Mouse (Mus musculus) fat pad, adult 2 months (tissue): ENCODE measurements at regions not wholly inside any gene's neighbourhood (a gene's known extent, or its start where the extent isn't known, plus 50 kb on each side); places are given as distances from the start of the nearest gene placed in this dataset.

Source experiments
- DNase-seq: peaks from one replicate; pipeline ENCODE4 v3.0.0-alpha.2; 2011; ENCODE audit warnings: low read depth, low spot score; ENCODE audit errors: extremely low read depth

DNA sequence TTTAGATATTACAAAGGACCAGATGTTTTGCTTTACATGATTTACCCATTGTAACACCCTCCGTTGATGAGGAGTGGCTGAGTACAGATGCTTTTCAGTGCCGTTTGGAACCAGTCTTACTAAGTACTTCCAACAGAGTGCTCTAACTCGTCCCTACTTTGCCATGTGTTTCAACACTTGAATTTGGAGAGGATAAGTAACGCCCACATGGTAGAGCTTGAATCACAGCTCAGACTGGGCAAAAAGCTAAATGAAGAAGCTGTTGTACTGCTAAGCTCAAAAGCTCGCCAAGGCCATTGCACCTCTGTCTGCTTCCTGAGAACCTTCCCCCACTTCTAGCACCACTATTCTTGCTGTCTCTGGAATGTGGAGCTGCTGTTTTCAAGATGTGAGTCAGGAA lies 471.1 kb downstream of the Nfib start:
- peak; percentile 96 for DNase-seq

- no peak for DNase-seq
These were observed 479.1 kb downstream of the Nfib start for GRCm38 (mm10) chr4:82226197-82227119.

DNA sequence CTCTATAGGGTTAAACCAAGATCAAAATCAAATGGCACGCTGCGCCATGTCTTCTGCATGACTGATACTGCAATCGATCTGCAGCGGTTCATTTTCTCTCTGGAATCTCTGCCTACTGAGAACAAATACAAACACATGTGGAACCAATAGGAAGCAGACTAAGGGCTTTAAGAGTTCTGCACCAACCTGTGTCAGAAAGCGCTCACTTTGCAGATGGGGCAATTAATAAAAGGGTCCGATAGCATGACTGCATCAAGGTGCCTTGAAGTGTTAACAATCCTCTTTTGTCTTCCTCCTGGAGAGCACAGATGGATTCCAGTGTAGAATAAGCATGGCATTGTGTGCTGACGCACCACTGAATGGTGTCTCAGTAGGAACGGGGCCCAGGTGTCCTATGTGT lies 484.8 kb downstream of the Nfib start:
- DNase-seq = no peak

GRCm38 (mm10) chr4:82220120-82220714 lies 485.3 kb downstream of the Nfib start:
- no peak for DNase-seq

- DNase-seq = no peak
These were observed 486.9 kb downstream of the Nfib start for GRCm38 (mm10) chr4:82218616-82219015.

DNA sequence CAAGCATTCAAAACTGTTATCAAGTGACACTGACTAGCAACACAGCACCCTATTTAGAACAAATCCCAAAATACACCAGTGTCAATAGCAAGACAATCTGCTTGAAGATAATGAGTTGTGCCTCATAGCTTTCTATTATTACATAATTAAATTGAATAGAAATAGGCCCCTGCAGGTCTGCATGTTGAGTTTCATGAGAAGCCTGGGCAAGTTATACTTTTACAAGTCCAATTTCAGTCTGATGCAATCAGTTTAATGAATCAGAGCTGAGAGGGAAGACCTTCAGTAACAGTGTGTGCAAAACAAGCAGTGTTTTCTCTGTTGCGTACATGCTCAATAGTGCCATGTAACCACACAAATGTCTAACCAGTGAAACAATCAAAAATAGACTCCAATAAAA lies 498.5 kb downstream of the Nfib start:
- no peak for DNase-seq

DNA sequence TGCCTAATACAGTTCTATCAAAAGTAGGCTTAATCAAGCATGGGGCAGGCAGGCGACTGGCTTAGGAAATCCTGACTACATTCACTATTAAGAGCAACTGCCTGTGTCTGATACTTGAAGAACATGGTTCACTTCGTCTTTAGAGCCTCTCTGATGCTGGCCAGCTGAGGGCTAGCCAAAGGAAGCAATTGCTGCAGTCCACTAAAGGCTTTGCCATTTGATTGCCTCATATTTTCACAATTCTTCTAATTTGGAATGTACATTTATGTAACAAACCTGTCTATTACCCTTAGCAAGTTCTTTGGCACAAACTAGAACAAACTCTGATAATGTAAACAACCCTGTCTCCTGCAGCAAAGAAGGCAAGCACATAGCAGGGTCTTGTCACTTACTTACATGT lies 505.2 kb downstream of the Nfib start:
- DNase-seq = peak; percentile 70

GRCm38 (mm10) chr4:82199118-82199517 lies 506.4 kb downstream of the Nfib start:
- DNase-seq = no peak

DNA sequence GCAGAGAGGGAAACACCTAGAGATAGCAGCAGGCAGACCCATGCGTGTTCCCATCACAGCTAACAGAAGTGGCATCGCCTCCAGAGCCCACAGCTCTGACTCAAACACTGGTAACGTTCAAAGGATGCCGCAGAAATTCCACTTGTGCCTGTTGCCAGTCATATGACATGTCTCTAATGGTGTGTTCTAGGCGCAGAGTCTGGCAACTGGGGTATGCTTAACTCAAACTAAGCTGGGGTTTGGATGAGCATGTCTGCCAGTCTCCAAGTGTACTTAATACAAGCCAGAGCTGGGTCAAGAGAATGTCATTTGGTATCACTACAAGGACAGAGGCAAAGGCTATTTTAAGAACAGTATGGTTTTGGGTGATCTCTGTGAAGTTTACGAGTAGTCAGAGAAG lies 507.9 kb downstream of the Nfib start:
- no peak for DNase-seq

DNA sequence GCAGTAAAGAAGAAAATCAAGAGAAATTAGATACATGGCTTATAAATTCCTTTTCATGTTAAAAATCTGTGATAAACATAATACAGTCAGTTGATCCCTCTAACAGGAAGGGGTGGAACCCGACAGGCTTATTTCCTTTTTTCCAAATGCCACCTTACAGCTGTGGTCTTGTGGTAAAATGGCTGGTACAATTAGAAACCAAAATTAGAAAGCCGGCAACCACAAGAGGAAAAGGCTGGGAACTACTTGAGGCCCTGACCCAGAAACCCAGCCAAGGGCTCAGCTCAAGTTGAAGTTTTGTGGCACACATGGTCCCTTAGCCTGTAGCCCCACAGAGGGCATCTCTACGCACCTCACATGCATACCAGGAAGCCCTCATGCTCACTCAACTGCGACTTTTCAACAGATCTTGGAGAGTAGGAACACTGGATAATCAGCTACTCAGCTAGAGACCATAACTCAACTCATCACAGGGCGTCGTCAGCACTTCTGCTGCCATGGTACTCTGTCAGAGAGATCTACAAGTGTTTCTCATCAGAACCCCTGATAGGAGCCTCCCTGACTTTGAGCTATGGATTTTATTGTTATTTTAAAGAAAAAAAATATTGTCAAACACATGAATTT lies 509.4 kb downstream of the Nfib start:
- no peak for DNase-seq

- DNase-seq = no peak
These were observed 511.6 kb downstream of the Nfib start for GRCm38 (mm10) chr4:82193905-82194304.

GRCm38 (mm10) chr4:82186892-82187291 lies 518.7 kb downstream of the Nfib start:
- no peak for DNase-seq

DNA sequence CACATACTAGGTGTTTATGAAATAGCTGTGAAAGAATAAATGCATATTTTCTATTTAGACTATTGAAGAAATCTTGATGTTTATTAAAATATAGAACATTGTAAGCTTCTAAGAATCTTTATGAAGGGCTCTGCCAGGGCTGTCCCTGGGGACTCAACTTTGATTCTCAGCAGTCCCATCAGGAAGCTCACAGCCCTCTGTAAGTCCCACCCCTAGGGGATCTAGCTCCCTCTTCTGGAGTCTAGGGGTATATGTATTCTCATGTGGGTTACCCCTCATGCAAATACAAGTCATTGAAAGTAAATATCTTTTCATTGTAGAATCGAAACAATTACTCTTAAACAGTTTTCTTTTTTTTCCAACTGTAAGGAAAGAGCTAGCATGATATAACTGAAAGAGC lies 521.6 kb downstream of the Nfib start:
- DNase-seq = no peak

DNA sequence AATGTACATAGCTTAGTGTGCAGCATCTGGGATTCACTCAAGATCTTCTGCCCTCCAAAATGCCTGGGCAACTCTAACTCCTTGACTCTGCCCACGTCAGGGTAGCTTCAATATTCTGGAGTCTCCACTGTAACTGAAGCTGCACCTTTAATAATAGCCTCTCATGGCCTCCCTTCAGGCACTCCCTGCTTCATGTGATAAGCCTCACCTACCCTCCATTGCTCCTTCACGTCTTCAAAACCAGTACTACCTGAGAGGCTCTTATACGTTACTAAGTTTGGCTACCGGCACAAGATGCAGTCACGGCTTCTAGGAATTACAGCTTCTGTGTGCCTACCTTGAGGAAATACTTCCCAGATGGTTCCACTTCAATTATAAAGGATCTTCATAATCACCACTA lies 527.4 kb downstream of the Nfib start:
- no peak for DNase-seq

GRCm38 (mm10) chr4:82176723-82177122 lies 528.8 kb downstream of the Nfib start:
- DNase-seq = no peak

DNA sequence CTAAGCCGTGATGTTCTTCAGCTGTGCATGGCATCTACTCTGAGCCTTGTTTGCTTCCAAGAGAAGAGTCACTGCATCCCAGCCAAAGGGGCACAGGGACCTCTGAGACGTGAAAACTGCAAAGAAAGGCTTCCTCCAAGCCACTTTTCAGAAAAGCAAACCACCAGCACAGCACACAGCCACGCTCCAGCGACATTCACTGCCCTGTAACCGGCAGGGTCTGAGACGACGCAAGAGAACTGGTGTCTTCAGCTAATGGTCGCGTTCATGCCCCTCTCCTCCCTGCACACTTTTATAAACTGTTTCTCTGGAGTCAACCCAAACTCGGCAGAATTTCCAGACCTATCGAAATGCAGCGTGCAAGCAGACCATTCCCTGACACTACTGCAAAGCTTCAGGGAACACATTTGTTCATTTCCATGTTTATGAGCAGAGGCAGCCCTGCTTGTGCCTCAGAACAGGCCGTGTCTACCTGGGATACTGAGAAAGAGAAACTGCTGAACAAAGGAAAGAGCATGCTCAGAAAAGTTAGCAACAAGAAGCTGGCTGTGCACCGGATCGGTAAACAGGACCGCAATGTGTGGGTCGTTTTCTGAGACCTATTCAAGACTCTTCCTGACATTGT lies 532.0 kb downstream of the Nfib start:
- DNase-seq = no peak

DNA sequence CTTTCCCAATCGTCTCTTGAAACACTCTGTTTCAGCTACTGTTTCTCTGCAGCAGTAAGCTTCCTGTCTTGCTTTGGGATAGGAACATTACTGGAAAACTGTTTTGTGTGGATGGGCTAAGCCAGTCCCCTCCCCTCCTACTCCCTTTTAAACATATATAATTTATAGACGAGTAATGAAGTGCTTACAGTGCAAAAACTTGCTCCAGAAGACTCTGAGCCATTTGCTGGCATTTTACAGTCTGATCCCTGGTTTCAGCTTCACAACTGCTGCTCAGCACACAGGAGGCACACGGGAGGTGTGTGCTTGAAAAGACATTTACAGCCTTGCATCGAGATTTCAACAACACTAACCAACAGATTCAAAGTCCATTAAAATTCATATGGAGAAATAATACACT lies 534.6 kb downstream of the Nfib start:
- DNase-seq = no peak

DNA sequence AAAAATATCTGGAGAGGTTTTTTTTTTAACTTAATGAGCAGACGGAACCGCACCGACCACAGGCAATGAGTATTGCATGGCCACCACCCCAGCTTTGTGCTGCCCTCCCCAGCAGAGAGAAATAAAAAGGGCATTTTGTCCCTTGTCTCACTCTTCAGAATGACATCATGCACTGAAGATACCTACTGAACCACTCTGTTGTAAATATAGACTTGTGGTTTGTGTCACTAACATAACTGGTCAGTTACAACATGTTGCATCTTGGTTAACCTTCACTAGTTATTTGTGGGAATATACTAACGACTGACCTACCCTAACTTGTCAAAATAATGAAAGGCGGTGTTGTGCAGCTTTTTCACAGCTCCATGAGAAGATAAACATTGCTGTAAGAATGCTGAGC lies 537.5 kb downstream of the Nfib start:
- no peak for DNase-seq

- no peak for DNase-seq
These were observed 538.2 kb downstream of the Nfib start for GRCm38 (mm10) chr4:82167396-82167795.

DNA sequence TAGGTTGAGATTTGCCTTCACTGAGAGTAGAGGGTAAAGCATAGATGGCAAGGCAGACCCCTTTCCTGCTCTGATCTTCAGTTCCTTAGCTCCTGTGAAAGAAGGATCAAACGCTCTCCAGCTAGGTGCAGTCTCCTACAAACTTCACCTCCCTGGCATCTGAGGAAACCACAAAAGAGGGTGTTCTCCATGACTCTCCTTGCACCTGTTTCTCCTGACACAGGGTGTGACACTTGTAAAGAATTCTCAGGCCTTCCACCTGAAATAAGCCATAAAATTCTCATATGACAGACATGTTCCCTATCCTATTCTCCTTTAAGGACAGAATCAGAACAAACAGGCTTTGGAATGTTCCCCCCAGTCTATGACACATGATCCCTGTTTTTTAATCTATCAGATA lies 538.7 kb downstream of the Nfib start:
- no peak for DNase-seq

GRCm38 (mm10) chr4:82166087-82166486 lies 539.5 kb downstream of the Nfib start:
- DNase-seq = peak; percentile 14

DNA sequence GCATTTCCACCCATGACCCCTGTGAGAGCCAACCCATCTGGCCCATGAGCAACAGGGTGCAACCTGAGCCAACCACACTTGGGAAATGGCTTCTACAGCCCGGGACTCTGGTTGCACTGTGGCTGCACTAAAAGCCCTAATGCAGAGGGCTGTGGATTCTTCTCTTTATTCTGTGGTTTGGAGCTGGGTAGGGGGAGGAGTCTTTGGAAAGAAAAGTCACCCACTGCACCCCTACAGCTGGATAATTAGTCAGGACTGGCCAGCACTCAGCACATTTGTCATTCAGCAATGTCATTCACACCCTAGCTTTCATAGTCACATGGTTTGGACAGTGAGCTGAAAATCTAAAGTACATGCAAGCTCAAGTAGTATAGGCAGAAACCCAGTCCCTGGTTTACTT lies 541.5 kb downstream of the Nfib start:
- no peak for DNase-seq
